Mouse (Mus musculus) lung, embryonic 14.5 days (tissue): Measurements from ENCODE around the gene Hmcn2. TPM values are rescaled to one million over a fixed set of nuclear protein-coding genes. Genes with fewer than 3 reads are reported as not detected.
A peak's percentile ranks its signal among the peaks of the same experiment; 100 is the strongest.

Source experiments
- ATAC-seq: fragments of 200-750 bp; cut with Nextera tagmentation; 2 replicates; pipeline ENCODE4 v1.8.0; 2017; ENCODE audit warnings: mild to moderate bottlenecking, moderate TSS enrichment, moderate library complexity; ENCODE audit not compliant: insufficient read depth
- DNase-seq: peaks from one replicate; pipeline ENCODE4 v3.0.0-alpha.2; 2015
- H3K27ac ChIP-seq: fragments of 300-500 bp; sonication (generic); 2 replicates; pipeline ENCODE4 v1.5.1; 2014; ENCODE audit warnings: low read depth, mild to moderate bottlenecking, moderate library complexity
- H3K27me3 ChIP-seq: fragments of 300-500 bp; sonication (generic); 2 replicates; pipeline ENCODE4 v1.6.1; 2014; ENCODE audit warnings: low read length, control low read depth; ENCODE audit not compliant: insufficient read depth
- H3K36me3 ChIP-seq: fragments of 300-500 bp; sonication (generic); 2 replicates; pipeline ENCODE4 v1.6.1; 2014; ENCODE audit warnings: control low read depth; ENCODE audit not compliant: insufficient read depth
- H3K4me1 ChIP-seq: fragments of 300-500 bp; sonication (generic); 2 replicates; pipeline ENCODE4 v1.6.1; 2014; ENCODE audit warnings: antibody characterized with exemption, control low read depth; ENCODE audit not compliant: insufficient read depth
- H3K4me2 ChIP-seq: fragments of 300-500 bp; sonication (generic); 2 replicates; pipeline ENCODE4 v1.6.1; 2014; ENCODE audit warnings: mild to moderate bottlenecking
- H3K4me3 ChIP-seq: fragments of 300-500 bp; sonication (generic); 2 replicates; pipeline ENCODE4 v1.5.1; 2014; ENCODE audit warnings: low read depth, low read length
- H3K9ac ChIP-seq: fragments of 300-500 bp; sonication (generic); 2 replicates; pipeline ENCODE4 v1.6.1; 2014
- H3K9me3 ChIP-seq: fragments of 300-500 bp; sonication (generic); 2 replicates; pipeline ENCODE4 v1.6.1; 2016; ENCODE audit warnings: low read depth, low read length, control low read depth
- CTCF ChIP-seq: IDR thresholded peaks from 2 replicates; pipeline ENCODE4 v1.5.1; 2016; ENCODE audit warnings: antibody characterized with exemption, low read depth
- WGBS: fragments of 180-500 bp; shearing (Covaris S2); extraction: QIAGEN DNeasy Blood & Tissue Kit; methylation state at CpG from one replicate; pipeline ENCODE4 v1.1.7; 2014; 5-methylcytosine and 5-hydroxymethylcytosine counted together
- polyA plus RNA-seq: library from polyadenylated mRNA; unstranded; fragments of >200 nt; fragmentation: Nextera tagmentation; extraction: Ambion mirVana; gene quantifications from 2 replicates; pipeline ENCODE4 v1.2.1, GENCODE M21; 2014

The Hmcn2 gene
- polyA plus RNA-seq, 1 experiment from 2014 or later = 1.3 TPM

DNA sequence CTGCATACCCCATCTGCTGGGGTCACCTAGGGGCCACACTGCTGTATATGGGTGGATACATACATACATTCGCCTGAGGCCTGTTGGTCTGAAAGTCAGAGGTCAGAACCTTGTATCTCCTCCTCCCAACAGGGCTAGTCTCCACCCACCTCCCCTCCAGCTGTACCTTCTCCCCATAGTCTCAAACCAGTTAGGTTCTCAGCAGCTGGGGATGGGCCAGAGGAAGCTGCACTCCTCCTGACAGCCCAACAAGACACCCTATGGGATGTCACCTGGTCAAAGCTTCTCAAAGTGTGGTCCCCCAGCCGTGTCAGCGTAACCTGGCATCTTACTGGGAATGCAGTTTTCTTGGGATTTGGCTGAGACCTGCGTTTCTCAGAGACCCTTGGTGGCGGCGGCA, 17.8 kb upstream of the Hmcn2 start:
- H3K9ac ChIP-seq = no peak overlapping the region
- ATAC-seq (no peak), DNase-seq (no peak)
- H3K4me2 ChIP-seq = no peak overlapping the region
- peaks cover 4% of the 10 kb centered on the region; the same call in 1 of the 2 replicates for H3K4me1 ChIP-seq
- WGBS = 75% methylated on average over 6 of the region's 6 CpGs
- no peak overlapping the region for H3K27ac ChIP-seq
- H3K4me3 ChIP-seq = no peak overlapping the region
- TF ChIP-seq CTCF = no peak
- H3K27me3 ChIP-seq = no peaks in the 10 kb centered on the region
- no peaks in the 10 kb centered on the region for H3K9me3 ChIP-seq
- H3K36me3 ChIP-seq = peaks cover 10% of the 10 kb centered on the region; the same call in 1 of the 2 replicates

DNA sequence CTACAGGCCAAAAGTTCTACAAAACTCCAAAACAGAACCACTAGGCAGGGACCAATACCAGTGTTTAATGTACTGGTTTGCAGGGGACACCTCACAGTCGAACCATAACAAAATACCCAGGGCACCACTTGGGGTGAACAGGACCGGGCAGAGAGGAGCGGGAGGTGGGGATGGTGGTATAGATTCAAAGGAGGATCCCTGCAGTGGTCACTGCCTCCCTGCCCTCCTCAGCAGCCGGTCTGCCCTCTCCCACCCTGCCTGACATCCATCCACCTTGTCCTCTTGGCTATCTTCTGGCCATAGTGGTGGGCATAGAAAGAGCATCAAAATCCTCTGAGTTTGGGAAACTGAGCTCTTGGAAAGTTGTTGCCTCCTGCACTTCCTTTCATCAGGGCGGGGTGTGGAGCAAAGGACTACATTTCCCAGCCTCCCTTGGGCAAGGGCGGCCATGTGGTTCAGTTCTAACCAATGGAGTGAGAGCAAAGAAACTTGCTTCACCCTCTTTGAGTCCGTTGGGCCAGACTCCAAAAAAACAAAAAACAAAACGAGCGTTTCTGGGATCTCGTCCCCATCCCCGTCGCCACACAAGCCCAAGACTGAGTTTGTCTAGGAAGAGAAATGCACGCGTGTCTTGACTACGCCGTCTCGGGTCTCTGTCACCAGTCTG, 16.5 kb upstream of the Hmcn2 start:
- no peaks in the 10 kb centered on the region for H3K9me3 ChIP-seq
- H3K36me3 ChIP-seq = 0 out of 2 replicates have a peak, but pooled peaks cover 4% of the 10 kb centered on the region
- no peaks in the 10 kb centered on the region for H3K27me3 ChIP-seq
- peak overlapping the region; percentile 43 for H3K9ac ChIP-seq
- peak; percentile 90 for DNase-seq
- TF ChIP-seq CTCF = no peak
- H3K4me1 ChIP-seq = peaks cover 4% of the 10 kb centered on the region; the same call in 1 of the 2 replicates
- H3K4me2 ChIP-seq = peak overlapping the region; percentile 66
- ATAC-seq = peak; percentile 89
- peak overlapping the region; percentile 40 for H3K4me3 ChIP-seq
- no peak overlapping the region for H3K27ac ChIP-seq
- 3% methylated on average over 17 of the region's 17 CpGs for WGBS

DNA sequence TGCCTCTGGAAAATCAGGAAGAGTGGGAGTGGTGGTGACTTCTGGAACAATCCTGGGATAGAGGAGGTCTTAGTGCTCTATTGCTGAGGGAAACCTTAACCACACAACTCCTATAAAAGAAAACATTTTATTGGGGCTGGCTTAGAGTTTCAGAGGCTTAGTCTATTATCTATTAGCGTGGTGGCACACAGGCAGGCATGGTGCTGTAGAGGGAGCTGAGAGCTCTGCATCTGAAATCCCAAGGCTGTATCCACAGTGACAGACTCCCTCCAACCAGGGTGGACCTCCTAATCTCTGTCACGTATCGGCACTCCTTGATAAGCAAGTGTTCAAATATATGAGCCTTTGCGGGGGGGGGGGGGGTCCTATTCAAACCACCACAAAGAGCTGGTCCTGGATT, 15.4 kb upstream of the Hmcn2 start:
- no peak overlapping the region for H3K27ac ChIP-seq
- no peak overlapping the region for H3K4me3 ChIP-seq
- WGBS = 31% methylated on average over 4 of the region's 4 CpGs

DNA sequence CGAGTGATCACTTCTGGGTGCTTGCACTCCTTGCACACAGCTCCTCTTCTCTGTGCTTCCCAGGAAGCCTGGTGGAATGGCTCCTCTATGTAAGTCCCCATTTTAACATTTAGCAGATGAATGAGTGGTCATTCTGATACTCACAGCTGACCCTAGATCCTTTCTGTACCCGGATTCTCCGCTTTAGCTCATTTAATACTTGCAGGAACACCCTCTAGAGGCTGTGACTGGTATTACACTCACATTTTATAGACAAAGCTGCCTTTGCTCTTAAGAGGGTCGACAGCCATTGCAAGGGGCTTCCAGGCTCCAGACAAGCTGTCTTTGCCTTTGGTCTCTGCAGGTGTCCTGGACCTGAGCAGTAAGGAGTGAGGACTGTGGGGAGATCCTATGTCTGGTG, 14.9 kb upstream of the Hmcn2 start:
- TF ChIP-seq CTCF = peak; percentile 77
- Histone ChIP-seq H3K4me3 (no peak overlapping the region), H3K4me1 (peaks cover 4% of the 10 kb centered on the region; the same call in 1 of the 2 replicates), H3K9ac (no peak overlapping the region), H3K27me3 (no peaks in the 10 kb centered on the region), H3K27ac (no peak overlapping the region), H3K4me2 (no peak overlapping the region; the same call in 1 of the 2 replicates), H3K36me3 (no peaks in the 10 kb centered on the region), H3K9me3 (no peaks in the 10 kb centered on the region)
- DNase-seq (peak; percentile 88), ATAC-seq (no peak)
- 15% methylated on average over 4 of the region's 4 CpGs for WGBS

More for the DNA sequence above, 15.4 kb upstream of the Hmcn2 start:
- H3K9me3 ChIP-seq = no peaks in the 10 kb centered on the region
- H3K9ac ChIP-seq = peak overlapping the region; percentile 43; the same call in 1 of the 2 replicates
- peaks cover 4% of the 10 kb centered on the region; the same call in 1 of the 2 replicates for H3K4me1 ChIP-seq
- no peaks in the 10 kb centered on the region for H3K36me3 ChIP-seq
- no peaks in the 10 kb centered on the region for H3K27me3 ChIP-seq
- ATAC-seq = no peak
- peak overlapping the region; percentile 66; the same call in 1 of the 2 replicates for H3K4me2 ChIP-seq
- no peak for TF ChIP-seq CTCF
- DNase-seq = no peak

DNA sequence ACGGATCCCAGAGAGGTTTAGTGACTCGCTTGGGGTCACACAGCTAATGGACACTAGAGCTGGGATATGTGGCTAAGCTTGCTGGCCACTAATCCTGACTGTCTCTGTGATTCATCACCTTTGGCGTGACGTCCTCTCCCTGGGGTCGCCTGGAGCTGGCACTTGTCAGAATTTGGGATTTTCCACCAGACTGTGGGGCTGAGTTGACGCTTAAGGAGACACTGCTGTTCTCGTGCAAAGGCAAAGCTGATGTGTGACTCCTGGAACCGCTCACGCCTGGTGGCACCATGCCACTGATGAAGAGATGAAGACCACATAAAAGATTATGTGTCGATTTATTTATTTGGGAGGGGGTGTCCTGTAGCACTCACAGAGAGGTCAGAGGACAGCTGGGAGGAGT, 14.2 kb upstream of the Hmcn2 start:
- no peak overlapping the region for H3K9ac ChIP-seq
- ATAC-seq (no peak), DNase-seq (peak; percentile 39)
- H3K4me3 ChIP-seq = no peak overlapping the region
- WGBS = 64% methylated on average over 10 of the region's 10 CpGs
- H3K4me2 ChIP-seq = no peak overlapping the region
- no peaks in the 10 kb centered on the region for H3K27me3 ChIP-seq
- peaks cover 4% of the 10 kb centered on the region; the same call in 1 of the 2 replicates for H3K4me1 ChIP-seq
- H3K9me3 ChIP-seq = no peaks in the 10 kb centered on the region
- no peak overlapping the region for H3K27ac ChIP-seq
- H3K36me3 ChIP-seq = no peaks in the 10 kb centered on the region
- TF ChIP-seq CTCF = no peak

DNA sequence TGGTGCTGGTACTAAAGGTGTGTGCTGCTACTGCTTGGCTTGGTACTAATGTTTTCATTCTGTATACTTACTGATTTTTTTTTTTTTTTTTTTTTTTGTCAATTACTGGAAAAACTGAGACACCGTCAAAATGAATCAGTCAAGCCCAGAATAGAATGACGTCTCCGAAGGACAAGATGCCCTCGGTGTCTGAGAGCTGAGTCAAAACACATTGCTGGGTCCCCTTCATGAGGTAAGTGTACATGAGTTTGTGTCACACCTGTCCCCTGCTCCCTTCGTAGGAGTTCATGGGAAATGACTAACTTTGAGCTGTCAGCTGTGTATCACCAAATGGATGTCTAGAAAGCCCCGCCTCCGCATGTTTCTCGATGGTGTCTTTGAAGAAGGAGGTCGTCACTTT, 11.0 kb upstream of the Hmcn2 start:
- Histone ChIP-seq H3K4me3 (no peak overlapping the region), H3K4me1 (peaks cover 4% of the 10 kb centered on the region; the same call in 1 of the 2 replicates), H3K27me3 (no peaks in the 10 kb centered on the region), H3K36me3 (no peaks in the 10 kb centered on the region), H3K9me3 (no peaks in the 10 kb centered on the region), H3K9ac (no peak overlapping the region), H3K4me2 (no peak overlapping the region), H3K27ac (no peak overlapping the region)
- no peak for TF ChIP-seq CTCF
- WGBS = 62% methylated on average over 9 of the region's 9 CpGs
- DNase-seq (no peak), ATAC-seq (no peak)

DNA sequence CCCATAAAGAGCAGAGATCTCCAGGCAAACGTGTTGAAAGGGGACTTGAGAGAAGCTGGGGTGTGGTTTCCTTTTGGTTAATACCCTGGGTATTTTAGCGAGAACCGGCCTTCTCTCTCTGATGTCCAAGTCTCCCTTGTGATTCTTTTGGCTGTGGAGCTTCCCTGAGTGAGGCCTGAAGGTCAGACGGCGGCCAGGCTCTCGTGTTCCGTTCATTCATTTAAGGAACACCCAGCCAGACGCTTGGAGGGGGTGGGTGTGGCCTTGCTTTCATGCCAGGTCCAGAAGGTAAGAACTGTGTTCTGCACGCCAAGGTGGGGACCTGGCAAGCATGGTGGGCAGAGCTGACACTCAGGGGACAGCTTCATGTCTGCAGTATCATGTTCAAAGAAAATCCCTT, 10.0 kb upstream of the Hmcn2 start:
- H3K27ac ChIP-seq = no peak overlapping the region
- no peaks in the 10 kb centered on the region for H3K27me3 ChIP-seq
- no peaks in the 10 kb centered on the region for H3K36me3 ChIP-seq
- H3K9me3 ChIP-seq = no peaks in the 10 kb centered on the region
- 66% methylated on average over 9 of the region's 9 CpGs for WGBS
- TF ChIP-seq CTCF = no peak
- no peak overlapping the region for H3K4me2 ChIP-seq
- no peak overlapping the region for H3K9ac ChIP-seq
- no peak for ATAC-seq
- no peak overlapping the region for H3K4me3 ChIP-seq
- DNase-seq = no peak
- no peaks in the 10 kb centered on the region for H3K4me1 ChIP-seq
